ENCODE assay signal across 7 mouse cellular contexts in genomic region chr4:142239240-142240126, GRCm38 (mm10). TPM values are rescaled to one million over a fixed set of nuclear protein-coding genes. Genes with fewer than 3 reads are reported as not detected.
DNase-seq lines count a peak whose midpoint lies in the region; ATAC-seq and TF ChIP-seq lines count a peak whose summit lies in the region.

TSS of gene Kazn (minus strand) at chr4:142239401.

- H3K4me1 ChIP-seq in brown adipose tissue, adult 24 weeks (ENCODE audit: control insufficient read depth, insufficient read depth, insufficient read length, low read length), result peaks cover 12% of the 10 kb centered on the region
- H3K4me1 ChIP-seq in embryonic fibroblast, embryonic 13.5 days (ENCODE audit: control insufficient read depth, insufficient read depth, low read length), result no peaks in the 10 kb centered on the region
- H3K4me1 ChIP-seq in heart, embryonic 11.5 days (ENCODE audit: control insufficient read depth, insufficient read depth, low read length), result peaks cover 12% of the 10 kb centered on the region
- H3K4me1 ChIP-seq in kidney, embryonic 15.5 days, result peaks cover 55% of the 10 kb centered on the region
- H3K4me1 ChIP-seq in limb, embryonic 14.5 days (ENCODE audit: control insufficient read depth, insufficient read depth, low read length), result peaks cover 34% of the 10 kb centered on the region
- H3K4me1 ChIP-seq in midbrain, embryonic 15.5 days, result peaks cover 27% of the 10 kb centered on the region
- H3K4me1 ChIP-seq in stomach, embryonic 16.5 days (ENCODE audit: control insufficient read depth, insufficient read depth, low read length), result peaks cover 15% of the 10 kb centered on the region

- 7% methylated on average over 44 of the region's 46 CpGs for WGBS in heart, embryonic 11.5 days (ENCODE audit: insufficient replicate concordance)
- 5% methylated on average over 45 of the region's 46 CpGs for WGBS in kidney, embryonic 15.5 days
- 6% methylated on average over 22 of the region's 46 CpGs for WGBS in limb, embryonic 14.5 days
- WGBS in midbrain, embryonic 15.5 days, result 4% methylated on average over 43 of the region's 46 CpGs
- 8% methylated on average over 46 of the region's 46 CpGs for WGBS in stomach, embryonic 16.5 days

- peak; percentile 60 for TF ChIP-seq POLR2A in embryonic fibroblast, embryonic 13.5 days (IDR thresholded peaks at IDR 0.05; ENCODE audit: low read depth, low read length)
- TF ChIP-seq POLR2A in limb, embryonic 14.5 days (IDR thresholded peaks at IDR 0.05; ENCODE audit: borderline replicate concordance, extremely low read depth, insufficient read depth, insufficient read length), result no peak

- H3K36me3 ChIP-seq in heart, embryonic 11.5 days (ENCODE audit: control insufficient read depth, insufficient read depth, low read length), result no peaks in the 10 kb centered on the region
- H3K36me3 ChIP-seq in kidney, embryonic 15.5 days, result no peaks in the 10 kb centered on the region
- H3K36me3 ChIP-seq in limb, embryonic 14.5 days (ENCODE audit: control insufficient read depth, insufficient read depth, low read length), result no peaks in the 10 kb centered on the region
- no peaks in the 10 kb centered on the region for H3K36me3 ChIP-seq in midbrain, embryonic 15.5 days (replicated peaks)
- H3K36me3 ChIP-seq in stomach, embryonic 16.5 days (ENCODE audit: control insufficient read depth, insufficient read depth, low read length), result no peaks in the 10 kb centered on the region

- H3K4me2 ChIP-seq in heart, embryonic 11.5 days, result peak within 1 kb of the TSS; percentile 94
- H3K4me2 ChIP-seq in kidney, embryonic 15.5 days, result peak within 1 kb of the TSS; percentile 85
- peak within 1 kb of the TSS; percentile 95 for H3K4me2 ChIP-seq in limb, embryonic 14.5 days (replicated peaks; ENCODE audit: low read depth, low read length, severe bottlenecking)
- peak within 1 kb of the TSS; percentile 98 for H3K4me2 ChIP-seq in midbrain, embryonic 15.5 days
- peak within 1 kb of the TSS; percentile 90 for H3K4me2 ChIP-seq in stomach, embryonic 16.5 days (ENCODE audit: low read depth, low read length)

- TF ChIP-seq CTCF in embryonic fibroblast, embryonic 13.5 days (IDR thresholded peaks at IDR 0.05; ENCODE audit: borderline replicate concordance, insufficient read depth, low read length), result no peak

- H3K4me3 ChIP-seq in brown adipose tissue, adult 24 weeks (ENCODE audit: insufficient read depth, low read depth, low read length), result peak within 1 kb of the TSS; percentile 70
- H3K4me3 ChIP-seq in embryonic fibroblast, embryonic 13.5 days (ENCODE audit: insufficient read depth, low read length), result peak within 1 kb of the TSS; percentile 78
- peak within 1 kb of the TSS; percentile 77 for H3K4me3 ChIP-seq in heart, embryonic 11.5 days (ENCODE audit: low read depth, low read length)
- peak within 1 kb of the TSS; percentile 80 for H3K4me3 ChIP-seq in kidney, embryonic 15.5 days (replicated peaks)
- H3K4me3 ChIP-seq in limb, embryonic 14.5 days (replicated peaks; ENCODE audit: low read length), result peak within 1 kb of the TSS; percentile 73
- peak within 1 kb of the TSS; percentile 55 for H3K4me3 ChIP-seq in midbrain, embryonic 15.5 days
- H3K4me3 ChIP-seq in stomach, embryonic 16.5 days (replicated peaks; ENCODE audit: low read length), result peak within 1 kb of the TSS; percentile 79

- no peaks in the 10 kb centered on the region for H3K27me3 ChIP-seq in heart, embryonic 11.5 days (ENCODE audit: control insufficient read depth, insufficient read depth, low read length)
- H3K27me3 ChIP-seq in kidney, embryonic 15.5 days, result no peaks in the 10 kb centered on the region
- H3K27me3 ChIP-seq in limb, embryonic 14.5 days (ENCODE audit: control insufficient read depth, insufficient read depth, low read length), result no peaks in the 10 kb centered on the region
- 0 out of 2 replicates have a peak, but pooled peaks cover 2% of the 10 kb centered on the region for H3K27me3 ChIP-seq in midbrain, embryonic 15.5 days (replicated peaks)
- no peaks in the 10 kb centered on the region for H3K27me3 ChIP-seq in stomach, embryonic 16.5 days (ENCODE audit: control insufficient read depth, insufficient read depth, low read length)

- H3K27ac ChIP-seq in brown adipose tissue, adult 24 weeks (replicated peaks; ENCODE audit: low read depth, low read length), result no peak within 1 kb of the TSS
- H3K27ac ChIP-seq in embryonic fibroblast, embryonic 13.5 days (ENCODE audit: insufficient read depth, low read length), result no peak within 1 kb of the TSS
- peak within 1 kb of the TSS; percentile 65 for H3K27ac ChIP-seq in heart, embryonic 11.5 days (ENCODE audit: low read depth, low read length)
- H3K27ac ChIP-seq in kidney, embryonic 15.5 days, result peak within 1 kb of the TSS; percentile 88
- peak within 1 kb of the TSS; percentile 70 for H3K27ac ChIP-seq in limb, embryonic 14.5 days (replicated peaks; ENCODE audit: low read depth, low read length)
- peak within 1 kb of the TSS; percentile 21; the same call in 1 of the 2 replicates for H3K27ac ChIP-seq in midbrain, embryonic 15.5 days
- H3K27ac ChIP-seq in stomach, embryonic 16.5 days (ENCODE audit: low read length), result peak within 1 kb of the TSS; percentile 79

- peak; percentile 88 for DNase-seq in limb, embryonic 14.5 days (ENCODE audit: low spot score)

- peak; percentile 84 for ATAC-seq in heart, embryonic 11.5 days (replicated peaks; ENCODE audit: insufficient number of reproducible peaks, low FRiP score, low TSS enrichment)
- ATAC-seq in kidney, embryonic 15.5 days (replicated peaks; ENCODE audit: low FRiP score), result peak; percentile 89
- ATAC-seq in limb, embryonic 14.5 days (ENCODE audit: low FRiP score, low read depth), result peak; percentile 89
- ATAC-seq in midbrain, embryonic 15.5 days (replicated peaks), result peak; percentile 74
- ATAC-seq in stomach, embryonic 16.5 days (ENCODE audit: insufficient read depth, low FRiP score), result peak; percentile 91

- H3K9ac ChIP-seq in heart, embryonic 11.5 days (ENCODE audit: low read depth, low read length), result peak within 1 kb of the TSS; percentile 82
- peak within 1 kb of the TSS; percentile 77 for H3K9ac ChIP-seq in kidney, embryonic 15.5 days
- peak within 1 kb of the TSS; percentile 74 for H3K9ac ChIP-seq in limb, embryonic 14.5 days (ENCODE audit: low read depth, low read length, severe bottlenecking)
- H3K9ac ChIP-seq in midbrain, embryonic 15.5 days, result peak within 1 kb of the TSS; percentile 62
- H3K9ac ChIP-seq in stomach, embryonic 16.5 days (ENCODE audit: low read length), result peak within 1 kb of the TSS; percentile 88

- no peaks in the 10 kb centered on the region for H3K9me3 ChIP-seq in heart, embryonic 11.5 days (replicated peaks; ENCODE audit: control insufficient read depth, low read length)
- H3K9me3 ChIP-seq in kidney, embryonic 15.5 days (replicated peaks), result no peaks in the 10 kb centered on the region
- no peaks in the 10 kb centered on the region for H3K9me3 ChIP-seq in limb, embryonic 14.5 days (ENCODE audit: control insufficient read depth, low read length)
- H3K9me3 ChIP-seq in midbrain, embryonic 15.5 days, result no peaks in the 10 kb centered on the region
- no peaks in the 10 kb centered on the region for H3K9me3 ChIP-seq in stomach, embryonic 16.5 days (replicated peaks; ENCODE audit: control insufficient read depth, low read length)

RNA-seq across cellular contexts. Expression of gene Kazn, which starts in this region (rescaled TPM):
- 0.79 and 0.88 TPM in 2 replicates for polyA plus RNA-seq in brown adipose tissue, adult 24 weeks (2012; ENCODE audit: insufficient read depth, insufficient read length, missing spikeins)
- polyA plus RNA-seq in embryonic fibroblast, embryonic 13.5 days (2011; ENCODE audit: insufficient read length, low read depth, missing spikeins), result 6.6 and 14.4 TPM in 2 replicates
- polyA plus RNA-seq in heart, embryonic 11.5 days (2014; fragmentation: Nextera tagmentation; extraction: Ambion mirVana), result 5.8 and 8.0 TPM in 2 replicates
- polyA plus RNA-seq in kidney, embryonic 15.5 days (2015; fragmentation: Nextera tagmentation; extraction: Ambion mirVana), result 15.9 and 16.4 TPM in 2 replicates
- polyA plus RNA-seq in limb, embryonic 14.5 days (2012; rRNA removed), result 31.3 and 43.4 TPM in 2 replicates
- 12.7 and 14.0 TPM in 2 replicates for polyA plus RNA-seq in limb, embryonic 14.5 days (2014; fragmentation: Nextera tagmentation; extraction: Ambion mirVana)
- polyA plus RNA-seq in midbrain, embryonic 15.5 days (2015; fragmentation: Nextera tagmentation; extraction: Ambion mirVana), result 33.6 and 34.3 TPM in 2 replicates
- 13.2 and 13.4 TPM in 2 replicates for polyA plus RNA-seq in stomach, embryonic 16.5 days (2015; fragmentation: Nextera tagmentation; extraction: Ambion mirVana)

Comparison
In these comparisons a context has a peak if more than half of its experiments do, and no peak if none do; other contexts are left out.
1. H3K27ac ChIP-seq: peak in heart, embryonic 11.5 days (single experiment), kidney, embryonic 15.5 days (single experiment), limb, embryonic 14.5 days (single experiment), midbrain, embryonic 15.5 days (single experiment) and stomach, embryonic 16.5 days (single experiment); none in brown adipose tissue, adult 24 weeks (single experiment) and embryonic fibroblast, embryonic 13.5 days (single experiment).
2. Peak in every context shown above with its lines, with median percentiles within 50 percentile points of each other: H3K4me3 ChIP-seq, ATAC-seq, H3K4me2 ChIP-seq and H3K9ac ChIP-seq.